Mouse (Mus musculus) NIH3T3 (cell line): ENCODE measurements around the gene Dab2ip.
A peak's percentile ranks its signal among the peaks of the same experiment; 100 is the strongest.

Experiments
- DNase-seq: peaks from one replicate; pipeline ENCODE4 v3.0.0-alpha.2; 2012; ENCODE audit warnings: low read depth

The Dab2ip gene

DNA sequence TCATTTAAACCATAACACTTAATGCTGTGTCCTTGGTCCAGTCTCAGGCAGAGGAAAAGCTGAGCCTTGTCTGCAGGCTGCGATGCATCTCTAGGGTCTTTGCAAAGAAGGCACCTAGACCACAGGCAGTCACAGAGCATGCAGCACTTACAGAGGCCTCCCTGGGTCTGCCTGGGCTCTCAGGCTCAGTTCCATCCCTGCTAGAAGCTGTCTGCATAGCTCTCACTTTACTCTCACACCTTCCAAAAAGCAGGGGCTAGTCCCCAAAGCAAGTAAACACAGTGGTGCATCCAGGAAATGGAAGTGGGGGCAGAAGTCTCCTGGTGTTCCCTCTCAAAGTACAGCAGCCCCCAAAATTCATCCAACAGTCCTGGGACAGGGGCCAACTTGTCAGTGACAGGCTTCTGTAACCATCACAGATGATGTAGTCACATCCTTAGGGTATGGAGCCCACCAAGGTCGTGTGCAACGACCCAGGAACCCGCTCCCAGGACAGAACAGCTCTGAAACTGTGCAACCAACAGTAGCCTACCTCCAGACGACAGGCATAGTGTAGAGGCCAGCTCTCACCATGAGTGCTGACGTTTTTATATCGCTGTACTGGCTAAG is 192.6 kb downstream of the Dab2ip start:
- DNase-seq: no peak

DNA sequence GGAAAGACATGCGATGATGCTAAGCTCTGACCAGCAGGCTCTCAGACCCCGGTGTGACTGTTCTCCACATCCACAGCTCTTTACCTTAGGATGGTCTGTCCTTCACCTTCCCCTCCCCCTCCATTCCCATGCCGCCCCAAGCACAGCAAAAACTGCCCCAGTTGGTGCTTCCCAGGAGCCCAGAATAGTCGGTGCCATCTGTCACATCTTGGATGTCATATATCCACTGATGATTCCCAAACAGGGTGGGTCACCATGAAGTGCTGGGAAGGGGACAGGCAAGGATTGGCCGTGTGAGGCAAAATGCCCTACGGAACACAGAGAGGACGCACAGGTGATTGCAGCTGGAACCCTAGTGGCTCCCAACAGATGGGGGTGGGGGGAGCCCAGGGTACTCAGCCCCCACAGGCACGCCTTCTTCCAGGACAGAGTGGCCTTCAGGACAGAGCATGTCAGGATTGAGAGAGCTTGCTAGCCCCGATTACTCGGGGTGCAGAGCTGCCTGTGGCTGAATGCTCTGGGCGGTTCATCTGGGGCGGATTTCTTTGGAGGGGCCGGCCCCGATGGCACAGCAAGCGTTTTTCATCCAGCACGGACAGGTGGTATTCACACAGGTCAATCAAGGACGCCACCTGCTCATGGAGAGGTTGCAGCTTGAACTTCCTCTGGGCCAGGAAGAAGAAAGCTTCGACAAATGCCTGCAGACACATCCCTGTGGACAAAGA is 193.9 kb downstream of the Dab2ip start:
- DNase-seq: no peak

DNA sequence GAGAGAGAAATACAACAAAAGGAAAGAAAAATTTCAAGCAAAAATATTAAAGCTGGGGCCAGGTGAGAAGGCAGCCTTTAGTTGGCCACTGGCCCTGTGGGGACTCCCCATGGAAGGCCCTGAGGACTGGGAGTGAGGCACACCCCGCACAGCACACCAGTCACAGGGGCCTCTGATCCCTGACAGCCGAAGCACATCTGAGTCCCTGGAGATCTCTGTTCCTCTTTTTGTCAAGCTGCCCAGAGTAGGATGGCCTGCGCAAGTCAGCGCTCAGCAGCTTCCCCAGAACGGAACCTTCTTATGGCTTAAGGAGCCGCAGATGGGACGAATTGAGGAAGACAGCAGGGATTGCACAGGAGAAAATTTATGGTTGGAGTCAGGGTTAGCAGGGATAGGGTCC is 198.4 kb downstream of the Dab2ip start:
- no peak for DNase-seq

DNA sequence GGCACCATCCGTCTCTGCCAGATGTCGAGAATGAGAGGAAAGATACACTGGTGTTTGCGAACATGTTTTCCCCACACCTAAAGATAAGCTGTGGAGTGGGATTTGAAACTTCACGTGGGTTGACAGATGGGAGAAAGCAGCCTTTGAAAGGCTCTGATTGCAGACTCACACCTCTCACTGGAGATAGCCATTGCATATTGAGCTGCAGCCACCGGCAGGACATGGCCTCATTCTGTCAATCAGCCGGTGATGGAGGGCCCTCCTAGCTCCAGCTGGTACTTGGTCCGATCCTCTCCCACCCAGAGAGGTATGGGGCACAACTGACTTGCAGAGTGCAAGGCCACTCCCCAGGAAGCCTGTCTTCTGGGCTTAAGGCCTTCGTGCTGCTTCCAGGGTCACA is 202.3 kb downstream of the Dab2ip start:
- DNase-seq: no peak

DNA sequence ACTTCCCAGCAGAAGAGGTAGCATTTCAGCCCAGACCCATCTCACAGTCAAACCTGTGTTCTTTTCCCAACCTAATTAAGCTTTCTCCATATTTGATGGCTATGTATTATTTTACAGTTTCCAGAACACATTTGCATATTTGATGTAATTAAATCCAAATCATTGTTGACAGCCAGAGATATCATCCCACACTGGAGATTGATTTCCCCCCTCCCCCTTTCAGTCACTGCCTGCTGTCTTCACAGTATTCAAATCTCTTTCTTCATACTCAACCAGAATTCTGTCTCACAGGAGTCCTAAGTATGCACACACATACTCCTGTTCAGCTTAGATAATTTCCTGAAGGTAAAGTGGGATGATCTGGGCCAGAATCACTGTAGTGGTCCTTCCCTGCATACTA is 202.8 kb downstream of the Dab2ip start:
- DNase-seq: no peak

DNA sequence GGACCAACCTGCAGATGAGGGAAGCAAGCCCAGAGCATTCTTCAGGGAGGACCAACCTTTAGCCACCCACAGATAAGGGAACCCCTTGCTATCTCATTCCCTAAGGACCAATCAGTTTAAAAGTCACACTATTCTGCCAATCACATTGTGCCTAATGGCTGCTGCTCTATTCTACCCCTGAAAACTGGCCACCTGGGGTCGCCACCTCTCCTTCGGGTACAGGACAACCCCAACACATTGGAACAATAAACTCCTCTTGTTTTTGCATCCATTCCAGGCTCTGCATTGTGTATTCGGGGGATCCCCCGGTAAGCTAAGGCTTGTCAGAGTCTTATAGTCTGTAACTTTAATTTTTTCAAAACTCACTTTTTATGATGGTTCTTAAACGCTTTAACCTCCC is 203.4 kb downstream of the Dab2ip start:
- DNase-seq: no peak

DNA sequence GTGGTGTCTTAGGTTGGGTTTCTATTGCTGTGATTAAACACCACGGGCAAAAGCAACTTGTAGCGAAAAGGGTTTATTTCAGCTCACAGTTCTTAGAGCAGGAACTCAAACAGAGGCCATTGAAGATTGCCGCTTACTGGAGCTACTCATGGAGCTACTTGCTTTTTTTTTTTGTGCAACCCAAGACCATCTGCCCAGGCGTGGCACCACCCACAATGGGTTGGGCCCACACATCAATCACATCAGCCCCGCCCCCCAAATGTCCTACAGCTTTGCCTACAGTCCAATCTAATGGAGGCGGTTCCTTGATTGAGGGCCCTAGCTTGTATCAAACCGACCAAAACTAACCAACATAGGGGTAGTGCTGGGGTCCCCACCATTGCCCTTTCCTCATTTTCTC is 205.8 kb downstream of the Dab2ip start:
- no peak for DNase-seq

DNA sequence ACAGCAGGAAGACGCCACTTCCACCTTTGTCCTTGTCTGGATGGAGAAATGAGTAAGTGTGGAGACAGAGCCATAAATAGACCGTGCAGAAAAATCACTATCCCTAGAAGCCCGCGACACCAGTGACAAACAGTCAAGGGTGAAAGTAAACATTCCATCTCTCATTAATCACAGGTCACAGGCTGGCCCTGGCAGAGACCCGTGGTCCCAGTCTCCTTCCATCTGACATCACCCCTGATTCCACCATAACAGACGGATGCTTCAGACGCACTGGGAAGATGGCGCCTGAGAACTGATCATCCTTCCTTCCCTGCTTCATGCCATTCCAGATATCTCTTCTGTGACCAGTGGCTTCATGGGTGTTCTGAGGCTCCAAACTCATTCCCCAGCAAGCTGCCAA is 206.3 kb downstream of the Dab2ip start:
- DNase-seq: no peak

DNA sequence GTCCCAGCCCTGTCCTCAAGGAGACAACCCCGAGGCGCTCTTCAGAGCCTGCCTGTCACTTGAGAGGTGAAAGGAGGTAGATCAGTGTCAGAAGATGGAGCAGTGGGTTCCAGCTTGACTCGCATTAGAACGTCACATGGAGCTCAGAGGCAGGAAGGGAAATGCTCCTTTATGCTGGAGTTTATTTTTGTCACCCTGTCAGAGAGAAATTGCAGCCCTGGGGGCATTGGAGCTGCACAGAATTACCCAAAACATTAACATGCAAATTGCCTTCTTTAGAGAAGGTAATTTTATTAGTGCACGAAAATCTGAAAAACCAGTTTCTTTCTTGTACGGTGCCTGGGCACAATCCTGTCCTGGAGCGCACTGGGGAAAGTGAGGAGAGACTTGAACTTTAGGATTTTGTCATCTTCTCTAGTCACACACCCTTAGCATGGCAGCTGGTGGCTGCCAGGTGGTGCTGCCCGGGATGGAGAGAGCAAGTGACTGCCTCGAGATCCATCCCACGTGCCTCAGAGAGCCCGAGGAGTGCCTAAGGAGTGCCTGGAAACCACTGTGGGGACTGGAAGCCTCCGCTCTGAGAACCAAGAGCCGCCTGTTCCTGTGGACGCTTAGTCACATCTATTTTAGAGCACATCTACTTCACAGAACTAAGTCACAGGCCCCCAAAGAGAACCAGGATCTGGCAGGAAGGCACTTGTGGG is 209.9 kb downstream of the Dab2ip start:
- no peak for DNase-seq

DNA sequence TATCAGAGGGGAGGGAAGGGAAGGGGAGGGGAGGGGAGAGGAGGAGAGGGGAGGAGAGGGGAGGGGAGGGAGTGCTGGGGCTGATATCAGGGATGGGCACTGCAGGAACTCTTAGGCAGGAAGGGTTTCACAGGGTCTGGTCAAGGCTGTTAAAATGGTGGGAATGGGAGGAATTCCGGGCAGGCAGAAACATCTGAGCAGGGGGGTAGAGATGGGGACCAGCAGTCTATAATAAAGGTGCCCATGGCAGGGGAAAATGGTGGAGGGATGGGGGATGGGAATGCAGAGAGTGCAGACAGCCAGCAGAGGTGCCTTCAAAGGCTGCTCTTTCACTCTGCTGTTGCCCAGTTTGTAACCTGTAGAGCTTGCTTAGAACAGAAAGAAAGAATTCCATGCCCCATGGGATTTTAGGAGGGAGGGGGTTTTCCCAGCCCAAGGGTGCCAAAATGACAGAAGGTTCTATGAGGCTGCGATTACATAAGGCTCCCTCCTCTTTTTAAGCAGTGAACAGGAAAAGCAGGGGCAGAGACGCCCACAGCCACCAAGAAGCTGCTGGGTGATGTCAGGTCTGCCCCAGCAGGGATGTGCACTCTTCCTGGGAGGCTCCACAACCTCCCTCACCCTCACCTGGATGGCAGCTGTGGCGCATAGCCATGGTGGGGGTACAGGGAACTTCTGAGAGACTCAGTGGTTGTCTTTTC is 210.6 kb downstream of the Dab2ip start:
- no peak for DNase-seq

DNA sequence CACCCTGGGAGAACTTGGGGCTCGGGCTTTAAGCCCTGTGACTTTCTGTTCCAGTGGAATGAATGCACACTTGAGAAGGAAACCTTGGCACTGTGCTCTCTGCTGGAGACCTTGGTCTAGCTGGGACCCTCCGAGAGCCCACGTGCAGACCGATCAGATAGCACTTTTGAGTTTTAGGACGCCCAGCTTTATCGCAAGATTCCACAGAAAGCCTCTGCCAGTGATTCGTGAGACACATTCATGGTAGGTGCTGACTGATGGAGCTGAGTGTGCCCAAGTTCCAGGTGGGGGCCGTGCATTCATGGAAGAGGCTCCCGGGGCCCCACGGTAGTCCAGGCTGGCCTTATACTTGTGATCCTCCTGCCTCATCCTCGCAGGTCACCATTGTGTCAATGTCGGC is 211.3 kb downstream of the Dab2ip start:
- no peak for DNase-seq

DNA sequence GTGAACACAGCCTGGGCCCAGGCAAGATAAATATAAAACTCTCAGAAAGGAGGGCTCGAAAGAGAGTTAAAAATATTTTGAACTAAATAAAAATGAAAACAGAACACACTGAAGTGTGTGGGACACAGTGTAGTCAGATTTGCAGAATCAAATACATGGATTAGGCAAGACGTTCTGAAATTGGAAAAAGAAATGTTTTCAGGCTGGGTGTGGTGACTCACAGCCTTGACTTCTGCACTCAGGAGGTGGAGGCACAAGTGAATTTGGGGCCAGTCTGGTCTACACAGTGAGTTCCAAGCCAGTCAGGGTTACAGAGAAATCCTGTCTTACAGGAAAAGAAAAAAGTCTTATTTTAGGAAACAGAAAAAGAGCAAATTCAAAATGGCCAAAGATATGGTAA is 212.5 kb downstream of the Dab2ip start:
- peak; percentile 34 for DNase-seq

DNA sequence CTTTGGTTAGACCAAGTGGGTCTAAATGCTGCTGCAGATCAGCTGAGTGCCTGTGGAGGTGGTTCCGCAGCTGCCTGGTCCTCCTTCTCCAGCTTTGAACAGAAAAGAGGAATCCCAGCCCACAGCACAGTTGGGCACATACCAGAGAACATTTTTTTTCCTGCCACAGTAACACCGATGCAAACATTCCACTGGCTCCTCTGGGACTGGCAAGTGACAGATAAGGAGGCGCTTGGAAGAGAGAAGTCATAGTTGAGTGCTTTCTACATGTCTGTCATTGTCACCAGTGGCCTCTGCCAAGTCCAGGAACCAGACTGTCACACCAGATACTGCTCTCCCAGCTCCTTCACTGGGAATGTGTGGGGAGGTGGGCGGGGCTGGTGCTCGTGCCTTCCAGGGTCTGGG is 217.6 kb downstream of the Dab2ip start:
- no peak for DNase-seq

DNA sequence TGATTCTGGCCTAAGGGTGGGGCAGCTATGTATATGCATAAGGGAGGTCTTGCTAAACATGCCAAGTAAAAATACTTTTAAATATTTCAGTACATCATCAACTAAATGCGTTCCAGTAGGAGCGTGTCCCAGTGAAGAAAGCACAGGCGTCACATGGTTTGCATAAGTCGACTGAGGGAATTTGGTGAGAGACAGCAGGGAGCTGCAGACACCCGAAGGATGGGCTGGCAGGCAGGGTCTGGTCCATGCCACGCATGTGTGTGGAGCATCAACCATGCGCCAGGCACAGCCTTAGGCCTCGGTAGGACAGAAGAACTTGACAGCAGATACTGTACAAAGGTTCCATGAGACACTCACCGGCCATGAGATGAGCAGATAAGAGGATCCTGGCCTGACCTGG is 218.9 kb downstream of the Dab2ip start:
- DNase-seq: no peak

DNA sequence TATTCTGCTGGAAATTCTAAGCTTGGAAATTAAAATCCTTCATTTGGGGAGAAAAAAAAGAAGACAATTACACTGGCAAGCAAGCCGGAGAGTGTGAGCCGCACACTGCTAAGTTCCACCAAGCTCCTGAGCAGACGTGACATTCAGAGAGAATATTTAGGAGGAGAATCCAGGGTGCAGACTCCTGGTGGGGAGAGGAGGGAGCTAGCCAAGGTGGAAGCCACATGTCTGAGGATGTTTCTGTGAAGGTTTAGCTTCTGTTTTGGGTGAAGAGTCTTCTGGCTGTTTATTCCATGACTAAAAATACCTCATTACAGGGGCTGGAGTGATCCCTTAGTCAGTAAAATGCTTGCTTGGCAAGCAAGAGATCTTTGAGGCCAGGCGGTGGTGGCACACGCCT is 221.2 kb downstream of the Dab2ip start:
- no peak for DNase-seq
